Mouse (Mus musculus) forebrain, postnatal 0 days (tissue): ENCODE data around the gene Rgmb. TPM values are rescaled to one million over a fixed set of nuclear protein-coding genes. Genes with fewer than 3 reads are reported as not detected.

Source experiments
- ATAC-seq: fragments of 200-750 bp; cut with Nextera tagmentation; 2 replicates; pipeline ENCODE4 v1.8.0; 2017; ENCODE audit warnings: mild to moderate bottlenecking, moderate library complexity
- DNase-seq: peaks from one replicate; pipeline ENCODE4 v3.0.0-alpha.2; 2015
- H3K27ac ChIP-seq: fragments of 300-500 bp; sonication (generic); 2 replicates; pipeline ENCODE4 v1.5.1; 2014; ENCODE audit warnings: low read depth, mild to moderate bottlenecking, antibody characterized with exemption, low read length, moderate library complexity, mixed read lengths
- H3K27me3 ChIP-seq: fragments of 300-500 bp; sonication (generic); 2 replicates; pipeline ENCODE4 v1.6.1; 2014; ENCODE audit warnings: mild to moderate bottlenecking, low read length, mixed read lengths; ENCODE audit not compliant: insufficient read depth
- H3K36me3 ChIP-seq: fragments of 300-500 bp; sonication (generic); 2 replicates; pipeline ENCODE4 v1.6.1; 2014; ENCODE audit warnings: mild to moderate bottlenecking, moderate library complexity; ENCODE audit not compliant: insufficient read depth
- H3K4me1 ChIP-seq: fragments of 300-500 bp; sonication (generic); 2 replicates; pipeline ENCODE4 v1.6.1; 2014; ENCODE audit warnings: antibody characterized with exemption; ENCODE audit not compliant: insufficient read depth
- H3K4me2 ChIP-seq: fragments of 300-500 bp; sonication (generic); 2 replicates; pipeline ENCODE4 v1.6.1; 2014; ENCODE audit warnings: low read depth, mild to moderate bottlenecking, moderate library complexity
- H3K4me3 ChIP-seq: fragments of 300-500 bp; sonication (generic); 2 replicates; pipeline ENCODE4 v1.5.1; 2014; ENCODE audit warnings: low read depth, low read length, mixed read lengths
- H3K9ac ChIP-seq: fragments of 300-500 bp; sonication (generic); 2 replicates; pipeline ENCODE4 v1.6.1; 2014; ENCODE audit warnings: mild to moderate bottlenecking
- H3K9me3 ChIP-seq: fragments of 300-500 bp; sonication (generic); 2 replicates; pipeline ENCODE4 v1.6.1; 2016; ENCODE audit warnings: low read length
- CTCF ChIP-seq: sonication (generic); IDR thresholded peaks from 2 replicates; pipeline ENCODE4 v1.5.1; 2016; ENCODE audit warnings: antibody characterized with exemption, control low read depth, low read depth
- WGBS: fragments of 180-500 bp; shearing (Covaris S2); extraction: QIAGEN DNeasy Blood & Tissue Kit; methylation state at CpG from one replicate; pipeline ENCODE4 v1.1.7; 2014; 5-methylcytosine and 5-hydroxymethylcytosine counted together
- polyA plus RNA-seq: library from polyadenylated mRNA; unstranded; fragments of >200 nt; fragmentation: Nextera tagmentation; extraction: Ambion mirVana; gene quantifications from 2 replicates; pipeline ENCODE4 v1.2.1, GENCODE M21; 2015
- total RNA-seq: library from RNA; depleted of rRNA; stranded (reverse); fragments of >200 nt; gene quantifications from 2 replicates; pipeline ENCODE4 v1.2.3, GENCODE M21; 2014

The Rgmb gene
- total and polyA plus RNA-seq, 2 experiments from 2014 or later, result 48.1 to 81.4 TPM

DNA sequence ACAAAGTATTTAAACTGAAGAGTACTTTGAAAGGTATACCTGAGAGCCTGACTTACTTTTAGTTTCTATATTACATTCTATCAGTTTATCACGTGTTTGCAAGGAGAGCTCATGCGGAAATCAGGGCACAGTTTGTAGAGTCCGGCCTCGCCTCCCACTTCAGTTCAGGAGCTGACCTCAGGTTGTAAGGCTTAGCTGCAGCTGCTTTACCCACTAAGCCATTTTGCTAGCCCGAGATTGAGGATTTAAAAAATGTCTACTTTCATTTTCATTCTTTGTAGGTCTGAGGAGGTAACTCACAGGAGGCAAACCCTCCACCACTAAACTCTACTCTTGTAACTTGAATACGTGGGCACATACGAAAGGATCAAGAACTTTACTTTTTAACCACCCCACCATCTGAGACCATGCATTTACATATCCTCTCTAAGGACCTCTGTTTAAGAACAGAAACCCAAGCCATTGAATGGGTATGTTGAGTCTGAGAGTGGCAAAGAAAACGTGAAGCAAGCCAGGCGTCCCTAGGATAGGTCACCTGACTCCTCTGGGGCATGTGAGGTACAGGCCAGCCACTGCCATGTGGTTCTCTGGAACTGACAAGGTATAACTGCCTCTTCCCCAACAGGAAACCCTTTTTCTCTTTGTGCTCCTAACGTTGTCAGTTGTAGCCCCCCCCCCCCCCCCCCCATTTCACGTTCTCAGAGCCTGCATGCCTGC, 14.3 kb downstream of the Rgmb start:
- H3K27ac ChIP-seq, result no peak overlapping the region
- no peak overlapping the region for H3K4me2 ChIP-seq
- DNase-seq (no peak), ATAC-seq (no peak)
- no peaks in the 10 kb centered on the region for H3K9me3 ChIP-seq
- no peak overlapping the region for H3K9ac ChIP-seq
- H3K36me3 ChIP-seq, result peaks cover 4% of the 10 kb centered on the region; the same call in 1 of the 2 replicates
- WGBS, result 84% methylated on average over 11 of the region's 11 CpGs
- no peaks in the 10 kb centered on the region for H3K27me3 ChIP-seq
- no peak for TF ChIP-seq CTCF
- H3K4me1 ChIP-seq, result peaks cover 4% of the 10 kb centered on the region; the same call in 1 of the 2 replicates
- H3K4me3 ChIP-seq, result no peak overlapping the region

GRCm38 (mm10) chr17:15815312-15816018, 15.4 kb downstream of the Rgmb start:
- 88% methylated on average over 10 of the region's 10 CpGs for WGBS
- Histone ChIP-seq H3K27ac (no peak overlapping the region), H3K4me1 (peaks cover 4% of the 10 kb centered on the region; the same call in 1 of the 2 replicates), H3K4me3 (no peak overlapping the region), H3K27me3 (no peaks in the 10 kb centered on the region), H3K9me3 (no peaks in the 10 kb centered on the region), H3K36me3 (peaks cover 4% of the 10 kb centered on the region; the same call in 1 of the 2 replicates), H3K4me2 (no peak overlapping the region), H3K9ac (no peak overlapping the region)
- no peak for ATAC-seq
- no peak for TF ChIP-seq CTCF
- DNase-seq, result no peak

- 56% methylated on average over 3 of the region's 3 CpGs for WGBS
Observed at GRCm38 (mm10) chr17:15813658-15814212, 17.1 kb downstream of the Rgmb start.

DNA sequence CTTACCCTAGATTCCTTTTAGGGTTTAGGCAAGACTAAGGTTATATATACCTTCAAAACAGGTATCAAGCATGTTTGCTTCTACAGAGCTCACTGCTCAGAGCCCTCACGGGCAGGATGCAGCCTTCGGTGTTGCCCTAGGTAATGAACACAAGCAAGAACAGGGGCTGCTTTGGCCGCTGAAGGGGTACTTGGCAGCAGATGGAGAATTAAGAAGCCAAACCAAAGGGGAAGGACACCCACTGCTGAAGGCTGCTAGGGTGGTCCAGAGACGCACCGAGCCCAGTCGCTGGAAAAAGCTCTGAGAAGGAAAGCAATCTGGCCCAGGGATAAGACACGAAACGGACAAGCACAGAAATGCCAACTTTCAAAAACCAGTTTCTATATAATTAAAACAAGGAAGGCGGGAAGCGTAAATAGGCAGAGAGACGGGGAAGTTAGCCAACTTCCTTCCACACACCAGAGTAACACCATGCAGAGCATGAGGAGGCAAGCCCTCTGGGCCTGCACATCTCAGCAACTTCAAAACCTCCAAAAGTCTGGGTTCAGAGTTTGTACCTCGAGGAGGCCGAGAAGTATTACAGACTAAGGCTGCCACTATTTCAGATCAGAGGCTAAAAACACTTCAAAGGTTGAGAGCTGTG, 18.6 kb downstream of the Rgmb start:
- Histone ChIP-seq H3K4me2 (no peak overlapping the region), H3K36me3 (peaks cover 2% of the 10 kb centered on the region; the same call in 1 of the 2 replicates), H3K4me3 (no peak overlapping the region), H3K9ac (no peak overlapping the region), H3K27ac (no peak overlapping the region), H3K4me1 (no peaks in the 10 kb centered on the region; the same call in 1 of the 2 replicates), H3K27me3 (no peaks in the 10 kb centered on the region), H3K9me3 (no peaks in the 10 kb centered on the region)
- DNase-seq (no peak), ATAC-seq (no peak)
- no peak for TF ChIP-seq CTCF
- 45% methylated on average over 13 of the region's 13 CpGs for WGBS

More at GRCm38 (mm10) chr17:15813658-15814212, 17.1 kb downstream of the Rgmb start:
- Histone ChIP-seq H3K4me2 (no peak overlapping the region), H3K36me3 (no peaks in the 10 kb centered on the region), H3K27ac (no peak overlapping the region), H3K4me3 (no peak overlapping the region), H3K4me1 (no peaks in the 10 kb centered on the region; the same call in 1 of the 2 replicates), H3K9me3 (no peaks in the 10 kb centered on the region), H3K27me3 (no peaks in the 10 kb centered on the region), H3K9ac (no peak overlapping the region)
- no peak for TF ChIP-seq CTCF
- DNase-seq (no peak), ATAC-seq (no peak)

GRCm38 (mm10) chr17:15809949-15810348, 20.9 kb downstream of the Rgmb start:
- H3K27ac ChIP-seq, result no peak overlapping the region
- DNase-seq (no peak), ATAC-seq (no peak)
- no peak for TF ChIP-seq CTCF
- H3K4me2 ChIP-seq, result no peak overlapping the region
- no peaks in the 10 kb centered on the region; the same call in 1 of the 2 replicates for H3K4me1 ChIP-seq
- H3K36me3 ChIP-seq, result peaks cover 13% of the 10 kb centered on the region
- no peak overlapping the region for H3K9ac ChIP-seq
- H3K9me3 ChIP-seq, result no peaks in the 10 kb centered on the region
- 83% methylated on average over 2 of the region's 2 CpGs for WGBS
- no peaks in the 10 kb centered on the region for H3K27me3 ChIP-seq
- H3K4me3 ChIP-seq, result no peak overlapping the region

- H3K4me2 ChIP-seq, result no peak overlapping the region
- H3K27me3 ChIP-seq, result no peaks in the 10 kb centered on the region
- 21% methylated on average over 10 of the region's 10 CpGs for WGBS
- no peak for DNase-seq
- H3K4me3 ChIP-seq, result no peak overlapping the region
- peaks cover 14% of the 10 kb centered on the region for H3K36me3 ChIP-seq
- no peaks in the 10 kb centered on the region; the same call in 1 of the 2 replicates for H3K4me1 ChIP-seq
- ATAC-seq, result no peak
- H3K9me3 ChIP-seq, result no peaks in the 10 kb centered on the region
- H3K27ac ChIP-seq, result no peak overlapping the region
- TF ChIP-seq CTCF, result no peak
- no peak overlapping the region for H3K9ac ChIP-seq
Observed at GRCm38 (mm10) chr17:15808468-15809374, 22.1 kb downstream of the Rgmb start.
